Mouse (Mus musculus) hindbrain, embryonic 14.5 days (tissue): Measurements from ENCODE around the gene Cdyl. TPM values are rescaled to one million over a fixed set of nuclear protein-coding genes. Genes with fewer than 3 reads are reported as not detected.

Source experiments
- ATAC-seq: fragments of 200-750 bp; cut with Nextera tagmentation; 2 replicates; pipeline ENCODE4 v1.8.0; 2017; ENCODE audit warnings: moderate number of reproducible peaks, mild to moderate bottlenecking, moderate TSS enrichment, moderate library complexity; ENCODE audit not compliant: low FRiP score
- DNase-seq: peaks from one replicate; pipeline ENCODE4 v3.0.0-alpha.2; 2015; ENCODE audit warnings: low spot score
- H3K27ac ChIP-seq: fragments of 300-500 bp; sonication (generic); 2 replicates; pipeline ENCODE4 v1.5.1; 2014; ENCODE audit warnings: mild to moderate bottlenecking, moderate library complexity
- H3K27me3 ChIP-seq: fragments of 300-500 bp; sonication (generic); 2 replicates; pipeline ENCODE4 v1.6.1; 2014; ENCODE audit warnings: mild to moderate bottlenecking, low read length, mixed read lengths; ENCODE audit not compliant: control insufficient read depth, insufficient read depth
- H3K36me3 ChIP-seq: fragments of 300-500 bp; sonication (generic); replicated peaks from 2 replicates; pipeline ENCODE4 v1.6.1; 2014; ENCODE audit not compliant: control insufficient read depth, insufficient read depth
- H3K4me1 ChIP-seq: fragments of 300-500 bp; sonication (generic); replicated peaks from 2 replicates; pipeline ENCODE4 v1.6.1; 2014; ENCODE audit warnings: antibody characterized with exemption, low read length, mixed read lengths; ENCODE audit not compliant: control insufficient read depth, insufficient read depth
- H3K4me2 ChIP-seq: fragments of 300-500 bp; sonication (generic); replicated peaks from 2 replicates; pipeline ENCODE4 v1.6.1; 2014; ENCODE audit warnings: mild to moderate bottlenecking, moderate library complexity
- H3K4me3 ChIP-seq: fragments of 300-500 bp; sonication (generic); replicated peaks from 2 replicates; pipeline ENCODE4 v1.5.1; 2014; ENCODE audit warnings: mild to moderate bottlenecking, low read length
- H3K9ac ChIP-seq: fragments of 300-500 bp; sonication (generic); 2 replicates; pipeline ENCODE4 v1.6.1; 2014
- H3K9me3 ChIP-seq: fragments of 300-500 bp; sonication (generic); 2 replicates; pipeline ENCODE4 v1.6.1; 2016; ENCODE audit warnings: low read length; ENCODE audit not compliant: control insufficient read depth
- WGBS: fragments of 180-500 bp; shearing (Covaris S2); extraction: QIAGEN DNeasy Blood & Tissue Kit; methylation state at CpG from one replicate; pipeline ENCODE4 v1.1.7; 2014; 5-methylcytosine and 5-hydroxymethylcytosine counted together
- polyA plus RNA-seq: library from polyadenylated mRNA; unstranded; fragments of >200 nt; fragmentation: Nextera tagmentation; extraction: Ambion mirVana; gene quantifications from 2 replicates; pipeline ENCODE4 v1.2.1, GENCODE M21; 2014

The Cdyl gene
- polyA plus RNA-seq, 1 experiment from 2014 or later, result 9.4 TPM

DNA sequence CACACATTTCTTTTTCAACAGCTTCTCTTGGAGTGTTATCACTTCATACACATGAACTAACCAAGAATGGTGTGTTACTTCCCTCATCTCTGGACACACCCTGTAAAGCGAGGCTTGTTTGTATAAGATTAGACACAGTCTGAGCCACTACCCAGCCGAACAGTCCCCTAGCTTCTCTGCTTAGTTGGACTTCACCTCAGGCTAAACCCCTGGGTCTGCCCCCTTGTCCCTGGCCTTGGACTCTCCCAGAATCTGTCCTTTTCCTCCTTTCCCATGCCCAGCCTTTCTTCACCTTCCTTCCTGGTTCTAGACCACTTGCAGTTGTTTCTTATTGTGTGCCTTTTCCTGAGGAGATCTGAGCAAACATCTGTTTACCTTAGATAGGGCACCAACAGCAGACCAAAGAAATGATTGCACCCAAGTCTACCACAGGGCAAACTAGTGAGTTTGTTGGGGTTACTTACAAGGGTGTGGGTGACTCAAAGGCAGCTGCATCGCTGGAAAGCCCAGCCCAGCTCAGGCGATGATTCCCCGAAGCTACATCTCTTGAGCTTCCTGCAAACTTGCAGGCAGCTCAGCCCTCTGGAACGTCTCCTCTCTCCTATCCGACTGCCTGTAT lies 17.9 kb downstream of the Cdyl start:
- Histone ChIP-seq H3K4me1 (no peaks in the 10 kb centered on the region), H3K9ac (no peak overlapping the region), H3K9me3 (no peaks in the 10 kb centered on the region), H3K27me3 (no peaks in the 10 kb centered on the region), H3K36me3 (no peaks in the 10 kb centered on the region), H3K4me3 (no peak overlapping the region), H3K27ac (no peak overlapping the region), H3K4me2 (no peak overlapping the region)
- ATAC-seq (no peak), DNase-seq (no peak)
- WGBS, result 82% methylated on average over 7 of the region's 7 CpGs

DNA sequence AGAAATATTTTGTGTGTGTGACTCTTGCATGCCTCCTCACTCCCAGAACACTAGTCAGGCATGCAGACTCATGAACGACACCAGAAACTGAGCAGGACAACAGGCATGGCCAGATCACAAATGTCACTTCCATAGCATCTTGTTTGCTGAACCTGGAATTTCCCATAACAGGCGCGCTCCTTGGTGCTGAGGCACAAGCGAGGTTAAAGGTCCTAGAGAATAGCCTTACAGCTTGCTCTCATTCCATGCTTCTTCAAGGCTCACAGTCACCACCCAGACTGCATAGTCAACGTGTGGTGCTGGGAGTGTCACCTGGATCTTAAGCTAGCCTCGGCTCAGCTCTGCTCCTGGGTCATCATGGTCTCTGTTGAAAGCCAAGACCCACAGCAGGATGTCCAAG lies 19.1 kb downstream of the Cdyl start:
- ATAC-seq (no peak), DNase-seq (no peak)
- 89% methylated on average over 6 of the region's 6 CpGs for WGBS

DNA sequence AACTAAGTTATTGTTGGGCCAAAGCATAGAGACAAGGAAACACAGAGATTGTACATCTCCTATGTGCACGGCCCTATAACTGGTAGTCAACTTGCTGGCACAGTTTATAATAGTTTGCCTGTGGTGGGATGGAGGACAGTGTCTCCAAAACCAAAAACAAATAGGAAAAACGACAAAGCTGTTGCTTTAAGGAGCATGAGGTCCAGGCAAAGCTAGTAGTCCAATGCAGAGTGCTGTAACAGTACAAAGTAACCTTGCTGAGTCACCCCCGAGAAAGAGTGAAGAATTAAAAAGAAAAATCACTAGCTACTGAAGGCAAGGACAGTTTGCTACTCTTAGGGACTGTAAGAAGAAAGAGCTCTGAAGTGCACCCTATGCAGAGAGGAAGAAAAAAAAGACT lies 21.7 kb downstream of the Cdyl start:
- Histone ChIP-seq H3K4me3 (no peak overlapping the region), H3K36me3 (no peaks in the 10 kb centered on the region), H3K27ac (no peak overlapping the region), H3K4me1 (no peaks in the 10 kb centered on the region), H3K9me3 (no peaks in the 10 kb centered on the region), H3K9ac (no peak overlapping the region), H3K4me2 (no peak overlapping the region), H3K27me3 (no peaks in the 10 kb centered on the region)
- 87% methylated on average over 3 of the region's 3 CpGs for WGBS
- no peak for ATAC-seq
- DNase-seq, result no peak

More for the DNA sequence above, 19.1 kb downstream of the Cdyl start:
- H3K4me2 ChIP-seq, result no peak overlapping the region
- no peak overlapping the region for H3K27ac ChIP-seq
- no peaks in the 10 kb centered on the region for H3K27me3 ChIP-seq
- H3K36me3 ChIP-seq, result no peaks in the 10 kb centered on the region
- no peak overlapping the region for H3K9ac ChIP-seq
- H3K9me3 ChIP-seq, result no peaks in the 10 kb centered on the region
- no peaks in the 10 kb centered on the region for H3K4me1 ChIP-seq
- no peak overlapping the region for H3K4me3 ChIP-seq

DNA sequence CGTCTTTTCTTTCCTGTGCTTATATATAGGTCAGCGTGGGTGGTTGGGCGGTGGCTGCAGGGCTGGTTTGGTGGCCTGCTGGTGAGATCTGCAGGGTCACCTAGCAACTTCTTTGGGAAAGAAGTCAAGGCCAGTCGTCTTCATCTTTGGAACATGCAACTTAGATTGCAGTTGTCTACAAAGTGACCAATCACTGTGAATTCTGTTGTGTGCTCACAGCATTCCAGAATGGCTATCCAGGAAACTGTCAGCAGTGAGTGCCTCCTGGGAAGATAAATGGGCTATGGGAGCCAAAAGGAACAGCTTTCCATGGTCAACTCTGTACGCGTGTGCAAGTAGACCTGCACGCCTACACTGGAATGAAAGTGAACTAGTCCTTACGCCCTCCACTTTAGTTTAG lies 26.6 kb downstream of the Cdyl start:
- Histone ChIP-seq H3K27ac (no peak overlapping the region), H3K9me3 (no peaks in the 10 kb centered on the region), H3K4me2 (no peak overlapping the region), H3K36me3 (no peaks in the 10 kb centered on the region), H3K9ac (no peak overlapping the region), H3K4me3 (no peak overlapping the region), H3K4me1 (no peaks in the 10 kb centered on the region), H3K27me3 (no peaks in the 10 kb centered on the region)
- ATAC-seq, result no peak
- WGBS, result 65% methylated on average over 8 of the region's 8 CpGs
- DNase-seq, result no peak

DNA sequence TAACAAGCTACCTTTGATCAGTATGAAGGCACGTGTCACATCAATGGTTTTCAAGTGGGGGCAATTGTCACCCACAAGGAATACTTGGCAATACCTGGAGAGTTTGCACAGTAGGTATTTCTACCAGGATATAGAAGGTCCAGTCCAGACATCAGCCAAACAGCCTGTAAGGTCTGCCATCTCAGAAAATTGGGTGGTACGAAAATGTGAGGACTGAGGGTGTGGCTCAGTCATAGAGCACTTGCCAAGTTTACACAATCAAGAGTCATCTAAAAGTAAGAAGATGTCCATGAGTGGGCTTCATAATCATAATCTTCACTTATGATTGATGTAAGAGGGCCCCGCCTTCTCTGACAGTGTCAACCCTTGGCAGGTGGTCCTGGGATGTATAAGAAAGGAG lies 29.9 kb downstream of the Cdyl start:
- Histone ChIP-seq H3K4me2 (no peak overlapping the region), H3K9ac (no peak overlapping the region), H3K4me1 (no peaks in the 10 kb centered on the region), H3K9me3 (no peaks in the 10 kb centered on the region), H3K36me3 (no peaks in the 10 kb centered on the region), H3K4me3 (no peak overlapping the region), H3K27ac (no peak overlapping the region), H3K27me3 (no peaks in the 10 kb centered on the region)
- DNase-seq, result no peak
- ATAC-seq, result no peak
- WGBS, result 90% methylated on average over 3 of the region's 3 CpGs

DNA sequence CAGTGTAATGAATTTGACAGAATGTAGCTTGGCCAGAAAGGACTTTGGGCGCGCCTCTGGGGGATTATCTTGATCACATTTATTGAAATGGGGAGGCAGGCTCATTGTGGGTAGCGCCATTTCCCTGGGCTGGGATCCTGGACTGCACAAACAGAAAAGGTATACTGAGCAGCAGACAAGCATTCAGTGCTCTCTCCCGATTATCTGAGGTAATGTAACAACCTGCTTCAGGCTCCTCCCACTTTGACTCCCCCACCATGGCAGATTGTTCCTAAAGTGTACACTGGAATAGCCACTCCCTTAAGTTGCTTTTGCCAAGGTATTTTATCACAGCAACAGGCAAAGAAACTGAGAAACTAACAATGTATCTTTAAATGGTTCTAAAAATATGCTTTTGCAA lies 58.0 kb downstream of the Cdyl start:
- ATAC-seq (no peak), DNase-seq (no peak)
- H3K4me2 ChIP-seq, result no peak overlapping the region
- no peak overlapping the region for H3K9ac ChIP-seq
- H3K27ac ChIP-seq, result no peak overlapping the region
- WGBS, result 88% methylated on average over 4 of the region's 4 CpGs
- H3K4me1 ChIP-seq, result no peaks in the 10 kb centered on the region
- no peaks in the 10 kb centered on the region for H3K36me3 ChIP-seq
- H3K27me3 ChIP-seq, result no peaks in the 10 kb centered on the region
- no peaks in the 10 kb centered on the region for H3K9me3 ChIP-seq
- no peak overlapping the region for H3K4me3 ChIP-seq

DNA sequence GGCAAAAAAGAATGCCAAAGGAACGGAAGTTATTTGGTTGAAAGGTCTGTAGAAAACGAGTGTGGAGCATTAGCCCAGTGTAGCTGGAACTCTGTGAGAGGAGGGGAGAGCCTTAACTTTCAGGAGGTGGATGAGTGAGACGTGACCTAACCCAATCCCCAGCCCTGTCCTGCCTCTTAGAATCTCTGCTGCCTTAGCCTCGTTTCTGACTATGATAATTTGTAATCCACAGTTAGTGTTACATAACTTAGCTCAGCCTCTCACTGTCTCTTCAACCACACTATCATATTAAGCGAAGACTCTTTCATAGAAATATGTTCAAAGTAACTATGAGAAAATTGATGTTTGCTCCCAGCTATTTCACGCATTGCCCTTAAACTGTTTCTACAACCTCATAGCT lies 59.9 kb downstream of the Cdyl start:
- ATAC-seq, result no peak
- H3K27ac ChIP-seq, result no peak overlapping the region
- DNase-seq, result no peak
- no peaks in the 10 kb centered on the region for H3K27me3 ChIP-seq
- H3K9me3 ChIP-seq, result no peaks in the 10 kb centered on the region
- no peaks in the 10 kb centered on the region for H3K36me3 ChIP-seq
- H3K9ac ChIP-seq, result no peak overlapping the region
- H3K4me3 ChIP-seq, result no peak overlapping the region
- WGBS, result 85% methylated on average over 6 of the region's 6 CpGs
- no peak overlapping the region for H3K4me2 ChIP-seq
- H3K4me1 ChIP-seq, result no peaks in the 10 kb centered on the region

DNA sequence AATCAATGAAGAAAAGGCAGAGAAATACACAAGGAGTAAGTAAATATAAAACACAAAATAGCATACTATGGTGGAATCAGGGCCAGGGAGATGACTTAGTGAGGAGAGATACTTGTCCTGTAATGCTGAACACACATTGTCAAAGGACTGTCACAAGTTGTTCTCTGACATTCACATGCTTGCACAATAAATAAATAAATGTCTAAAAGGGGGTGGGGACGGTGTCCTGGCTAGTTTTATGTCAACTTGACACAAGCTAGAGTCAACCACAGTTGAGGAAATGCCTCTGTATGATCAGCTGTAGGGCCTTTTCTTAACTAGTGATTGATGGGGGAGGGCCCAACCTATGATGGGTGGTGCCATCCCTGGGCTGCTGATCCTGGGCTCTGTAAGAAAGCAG lies 63.4 kb downstream of the Cdyl start:
- no peak overlapping the region for H3K4me2 ChIP-seq
- no peak for DNase-seq
- 64% methylated on average over 1 of the region's 1 CpGs for WGBS
- H3K27ac ChIP-seq, result no peak overlapping the region
- H3K9ac ChIP-seq, result no peak overlapping the region
- H3K9me3 ChIP-seq, result no peaks in the 10 kb centered on the region
- no peak for ATAC-seq
- H3K27me3 ChIP-seq, result no peaks in the 10 kb centered on the region
- no peaks in the 10 kb centered on the region for H3K36me3 ChIP-seq
- no peaks in the 10 kb centered on the region for H3K4me1 ChIP-seq
- H3K4me3 ChIP-seq, result no peak overlapping the region

DNA sequence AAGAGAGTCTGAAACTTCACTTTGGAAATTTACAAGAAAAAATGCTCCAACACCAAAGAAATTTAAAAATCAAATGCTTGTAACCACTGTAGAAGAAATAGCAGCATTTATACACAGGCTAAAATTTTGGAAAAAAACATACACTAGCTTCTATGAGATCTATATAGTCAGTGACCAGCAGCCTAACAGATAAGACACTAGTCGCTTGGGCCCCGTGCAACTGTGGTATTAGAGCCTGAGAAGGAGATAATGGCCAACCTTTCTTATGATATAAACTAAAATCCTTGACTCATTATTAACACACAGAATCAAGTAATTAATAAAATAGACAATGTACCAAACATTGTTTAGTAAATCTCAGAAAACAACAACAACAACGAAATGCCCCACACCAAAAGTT lies 66.4 kb downstream of the Cdyl start:
- Histone ChIP-seq H3K27me3 (no peaks in the 10 kb centered on the region), H3K4me3 (no peak overlapping the region), H3K27ac (no peak overlapping the region), H3K4me1 (no peaks in the 10 kb centered on the region), H3K36me3 (no peaks in the 10 kb centered on the region), H3K9ac (no peak overlapping the region), H3K4me2 (no peak overlapping the region), H3K9me3 (no peaks in the 10 kb centered on the region)
- 94% methylated on average over 3 of the region's 3 CpGs for WGBS
- ATAC-seq (no peak), DNase-seq (no peak)

DNA sequence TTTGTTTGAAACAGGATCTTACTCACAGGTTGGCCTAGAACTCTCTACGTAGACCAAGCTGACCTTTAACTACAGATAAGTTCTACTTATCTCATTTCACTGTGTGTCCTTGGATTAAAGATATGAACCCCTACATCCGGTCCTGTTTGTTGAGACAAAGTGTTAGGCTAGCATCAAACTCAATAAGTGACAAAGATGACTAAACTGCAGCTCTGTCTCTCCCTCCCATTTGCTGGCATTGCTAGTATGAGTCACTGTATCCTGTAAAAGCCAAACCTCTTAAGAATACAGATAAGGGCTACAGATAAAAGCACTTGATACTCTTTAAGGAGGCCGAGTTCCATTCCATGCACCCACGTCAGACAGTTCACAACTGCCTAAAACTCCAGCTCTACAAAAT lies 72.5 kb downstream of the Cdyl start:
- Histone ChIP-seq H3K27ac (no peak overlapping the region), H3K9ac (no peak overlapping the region), H3K4me1 (no peaks in the 10 kb centered on the region), H3K4me3 (no peak overlapping the region), H3K4me2 (no peak overlapping the region), H3K27me3 (no peaks in the 10 kb centered on the region), H3K9me3 (no peaks in the 10 kb centered on the region), H3K36me3 (no peaks in the 10 kb centered on the region)
- no peak for ATAC-seq
- no peak for DNase-seq
- 93% methylated on average over 4 of the region's 4 CpGs for WGBS
